Mouse (Mus musculus) E14TG2a.4 (cell line): ENCODE data around the gene Slc16a4.

Experiments used
- CTCF ChIP-seq: conservative IDR thresholded peaks from 2 replicates; pipeline ENCODE4 v1.5.1; 2014; ENCODE audit warnings: low read length
- NANOG ChIP-seq: IDR thresholded peaks from 2 replicates; pipeline ENCODE4 v1.6.1; 2014; ENCODE audit warnings: borderline replicate concordance, low read length, mixed read lengths

- TF ChIP-seq CTCF (no peak), NANOG (no peak)
These were observed 40.7 kb downstream of the Slc16a4 start for GRCm38 (mm10) chr3:107331746-107332126.
